Mouse (Mus musculus): ENCODE data around the gene Zer1.
"Not testable (repeated sequence)": the region's sequence is repeated elsewhere in the genome, so short reads cannot be mapped to it uniquely, and the experiment has no call there.

Gene Zer1

DNA sequence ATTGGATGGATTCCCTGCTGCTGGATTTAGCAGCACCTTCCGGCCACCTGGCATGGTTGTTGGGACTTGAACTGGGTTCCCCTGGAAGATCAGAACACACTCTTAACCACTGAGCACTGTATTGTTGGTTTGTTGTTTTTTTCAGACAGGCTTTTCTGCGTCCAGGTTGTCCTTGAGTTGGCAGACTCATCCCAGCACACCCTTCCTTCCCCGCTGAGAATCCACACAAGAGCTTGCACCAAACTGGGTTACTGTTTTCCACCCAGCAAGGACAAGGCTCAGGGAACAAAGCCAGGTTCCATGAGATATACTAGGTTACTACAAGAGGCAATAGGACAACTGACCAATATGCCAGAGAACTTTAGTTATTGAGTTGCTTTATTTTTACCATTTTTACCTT lies 67.6 kb downstream of the Zer1 start:
- no peak for DNase-seq (ENCODE audit: extremely low read depth, insufficient read length, low spot score)

DNA sequence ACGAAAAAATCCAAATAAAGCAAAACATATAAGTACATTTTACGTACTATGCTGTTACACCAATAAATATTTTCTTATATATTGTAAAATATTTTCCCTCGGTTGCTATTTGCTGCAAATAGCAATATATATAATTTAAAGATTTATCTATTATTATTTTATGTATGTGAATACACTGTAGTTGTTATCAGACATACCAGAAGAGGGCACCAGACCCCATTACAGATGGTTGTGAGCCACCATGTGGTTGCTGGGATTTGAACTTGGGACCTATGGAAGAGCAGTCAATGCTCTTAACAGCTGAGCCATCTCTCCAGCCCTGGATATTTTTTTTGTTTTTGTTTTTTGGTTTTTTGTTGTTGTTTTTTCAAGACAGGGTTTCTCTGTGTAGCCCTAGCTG lies 69.1 kb downstream of the Zer1 start:
- not testable (repeated sequence) for DNase-seq (ENCODE audit: extremely low read depth, insufficient read length, low spot score)

DNA sequence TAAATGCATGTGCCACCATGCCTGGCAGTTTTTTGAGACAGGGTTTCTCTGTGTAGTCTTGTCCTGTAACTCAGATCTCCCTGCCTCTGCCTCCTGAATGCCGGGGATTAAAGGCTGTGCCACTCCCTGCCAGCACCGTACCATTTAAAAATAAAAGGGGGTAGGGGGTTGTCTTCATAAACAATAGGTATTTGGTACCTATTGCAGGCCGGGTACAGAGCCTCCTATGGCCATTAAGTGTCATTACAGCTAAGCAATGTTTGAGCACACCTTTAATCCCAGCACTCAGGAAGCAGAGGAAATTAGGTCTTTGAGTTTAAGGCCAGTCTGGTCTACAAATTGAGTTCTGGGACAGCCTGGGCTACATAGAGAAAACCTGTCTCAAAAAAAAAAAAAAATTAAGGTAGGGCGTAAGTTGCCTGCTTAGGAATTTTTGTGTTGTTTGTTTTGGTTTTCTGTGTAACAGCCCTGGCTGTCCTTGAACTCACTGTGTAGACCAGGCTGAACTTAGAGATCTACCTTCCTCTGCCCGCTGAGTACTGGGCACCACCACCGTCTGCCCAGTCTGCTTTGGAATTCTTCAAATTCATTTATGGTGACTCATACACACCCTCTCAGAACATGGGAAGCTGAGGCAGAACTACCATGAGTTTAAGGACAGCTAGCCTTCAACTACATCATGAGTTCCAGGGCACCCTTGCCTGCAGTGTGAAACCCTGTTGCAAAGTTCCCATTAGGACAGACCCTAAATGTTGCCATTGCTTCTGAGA lies 72.2 kb downstream of the Zer1 start:
- DNase-seq (ENCODE audit: extremely low read depth, insufficient read length, low spot score) = peak; percentile 56

DNA sequence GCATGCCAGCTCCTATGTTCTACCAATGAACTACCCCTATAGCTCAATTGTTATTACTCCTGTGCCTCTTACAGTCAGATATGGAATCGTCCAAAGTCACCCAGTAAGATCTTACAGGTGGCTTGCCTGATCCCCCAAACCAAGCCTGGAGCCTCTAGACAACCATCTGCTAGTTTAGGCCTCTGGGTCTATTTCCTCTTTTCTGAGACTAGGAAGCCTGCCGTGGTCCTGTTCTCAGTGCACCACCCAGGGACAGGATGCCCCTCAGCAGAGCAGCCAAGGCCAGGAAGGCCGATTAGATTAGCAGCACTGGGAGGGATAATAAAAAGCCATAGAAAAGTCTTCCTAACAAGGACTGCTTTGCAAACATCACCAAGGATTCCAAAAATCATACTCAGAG lies 74.6 kb downstream of the Zer1 start:
- no peak for DNase-seq (ENCODE audit: extremely low read depth, insufficient read length, low spot score)

DNA sequence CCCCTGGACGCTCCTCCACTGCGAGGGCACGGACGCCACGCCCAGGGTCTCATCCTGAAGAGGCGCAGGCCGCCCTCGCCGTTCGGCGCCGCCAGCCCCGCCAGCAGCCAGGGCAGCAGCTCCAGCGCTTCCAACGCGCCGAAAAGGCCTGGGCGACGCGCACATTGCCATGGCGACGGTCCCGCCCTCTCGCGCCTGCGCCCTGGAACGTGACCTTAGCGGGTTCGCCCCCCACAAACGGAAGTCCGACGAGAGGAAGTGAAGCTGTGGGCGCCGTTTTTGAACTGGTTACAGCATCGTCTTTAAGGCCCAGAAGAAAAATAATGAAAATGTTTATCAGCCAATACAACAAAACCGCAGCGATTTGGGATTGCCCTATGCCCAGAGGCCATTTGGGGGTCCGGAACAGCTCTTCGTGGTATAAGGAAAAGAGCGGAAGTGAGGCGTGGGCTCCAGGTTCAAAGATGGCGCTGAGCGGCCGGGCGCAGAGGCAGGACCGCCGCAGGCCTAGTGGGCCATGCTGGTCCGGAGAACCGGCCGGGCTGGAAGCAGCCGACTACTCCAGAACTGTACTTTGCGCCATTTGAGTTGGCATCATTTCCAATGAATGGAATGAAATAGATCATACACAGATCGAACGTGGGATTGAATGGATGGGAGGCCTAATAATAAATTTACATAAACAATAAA lies 75.5 kb downstream of the Zer1 start, which contains the start of gene Wdr34:
Wdr34 (minus strand) TSS at position 183 of the 690 bp plus-strand sequence.
- DNase-seq (ENCODE audit: extremely low read depth, insufficient read length, low spot score) = peak; percentile 96

DNA sequence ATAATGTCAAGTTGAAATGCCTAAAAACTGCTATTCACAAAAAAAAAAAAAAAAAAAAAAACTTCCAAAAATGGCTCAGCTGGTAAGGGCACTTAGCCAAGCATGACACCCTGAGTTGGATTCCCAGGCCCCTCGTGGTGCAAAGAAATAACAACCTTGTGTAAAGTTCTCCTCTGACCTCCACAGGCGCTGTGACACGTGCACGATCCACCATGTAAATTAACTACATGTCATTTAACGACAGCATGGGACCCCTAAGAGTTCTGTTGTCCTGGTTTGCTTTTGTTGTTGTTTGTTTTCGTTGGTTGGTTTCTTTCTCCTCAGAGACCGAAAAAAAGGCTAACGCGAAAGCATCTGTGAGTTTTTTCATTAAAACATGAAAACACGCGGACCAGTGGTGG lies 76.3 kb downstream of the Zer1 start:
- no peak for DNase-seq (ENCODE audit: extremely low read depth, insufficient read length, low spot score)
